Mouse (Mus musculus): Measurements from ENCODE around the gene Rpap3.

GRCm38 (mm10) chr15:97715083-97715482, 9.5 kb upstream of the Rpap3 start:
- TF ChIP-seq CHD2 (IDR thresholded peaks at IDR 0.05; ENCODE audit: low read depth, low read length) (no peak), MAFK (IDR thresholded peaks at IDR 0.05; ENCODE audit: insufficient read depth, low read depth, low read length) (no peak), ZNF384 (IDR thresholded peaks at IDR 0.05; ENCODE audit: low read depth, low read length) (no peak)

All from ES-E14 (cell line).